Mouse (Mus musculus) olfactory bulb, adult 2 months (tissue): ENCODE results near the gene Prr23a1.

Experiments used
- CTCF ChIP-seq: fragments of 200-500 bp; IDR thresholded peaks from 2 replicates; pipeline ENCODE4 v1.5.1; 2012; ENCODE audit warnings: low read depth, mild to moderate bottlenecking, low read length, moderate library complexity; ENCODE audit not compliant: insufficient read depth
- POLR2A ChIP-seq: fragments of 200-500 bp; IDR thresholded peaks from 2 replicates; pipeline ENCODE4 v1.6.1; 2012; ENCODE audit warnings: mild to moderate bottlenecking, low read depth, low read length, moderate library complexity; ENCODE audit not compliant: insufficient read depth

GRCm38 (mm10) chr9:98823805-98824204 is 18.5 kb upstream of the Prr23a1 start:
- no peak for TF ChIP-seq CTCF
- no peak for TF ChIP-seq POLR2A
